ENCODE assay signal across 10 mouse cellular contexts in the genomic region with DNA sequence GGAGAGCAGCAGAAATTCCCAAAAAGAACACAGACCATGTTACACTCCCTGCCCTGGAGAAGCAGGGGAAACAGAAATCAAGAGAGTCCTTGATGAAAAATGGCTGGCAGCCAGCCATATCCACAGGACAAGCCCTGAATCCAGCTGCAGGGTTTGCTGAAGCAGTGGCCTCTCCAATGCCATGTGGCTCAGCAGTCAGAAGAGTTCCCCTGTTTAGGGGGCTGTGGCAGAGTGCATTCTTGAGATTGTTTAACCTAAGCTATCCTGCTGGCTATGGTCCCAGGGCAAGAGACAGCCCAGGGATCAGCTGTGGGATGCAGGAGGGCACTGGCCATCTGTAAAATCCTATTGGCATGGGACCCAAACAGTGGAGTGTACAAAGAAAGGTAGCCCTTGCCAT. TPM values are rescaled to one million over a fixed set of nuclear protein-coding genes. Genes with fewer than 3 reads are reported as not detected.
A peak's percentile ranks its signal among the peaks of the same experiment; 100 is the strongest.
DNase-seq lines count a peak whose midpoint lies in the region; ATAC-seq and TF ChIP-seq lines count a peak whose summit lies in the region.
"Had no signal": no experiment of that assay in that cellular context is flagged by ENCODE, and none has a peak within 500 bp of the region (broad histone marks: within the 10 kb centered on the region; RNA-seq: fewer than 3 reads in every experiment).

No protein-coding gene starts in this region.

- no peak for TF ChIP-seq EP300 in heart, postnatal 0 days (IDR thresholded peaks at IDR 0.05; ENCODE audit: low read depth)

- H3K4me1 ChIP-seq in heart, postnatal 0 days (ENCODE audit: control insufficient read depth, insufficient read depth): 0 out of 2 replicates have a peak, but pooled peaks cover 5% of the 10 kb centered on the region
- H3K4me1 ChIP-seq: limb, embryonic 12.5 days had no signal

- DNase-seq in heart, postnatal 0 days (ENCODE audit: low spot score): no peak
- no peak for DNase-seq in heart, adult 9 months (ENCODE audit: low spot score in 2 of 2)
- DNase-seq in right cerebral cortex, postnatal 14 days: peak; percentile 14
- DNase-seq in right cerebral cortex, postnatal 4 days: no peak
- peak; percentile 50 for DNase-seq in adrenal gland, postnatal 25 days
- no peak for DNase-seq in thymus, postnatal 0 days (ENCODE audit: low spot score)
- no peak for DNase-seq in frontal cortex, adult 2 months (ENCODE audit: extremely low spot score in 1 of 2, low spot score in 1 of 2)
- DNase-seq: right cerebral cortex, adult 18-20 months had no signal

- H3K9ac ChIP-seq in heart, postnatal 0 days (replicated peaks; ENCODE audit: low read depth, low read length): no peak overlapping the region
- H3K9ac ChIP-seq: limb, embryonic 12.5 days had no signal

- H3K27me3 ChIP-seq in heart, postnatal 0 days (ENCODE audit: control insufficient read depth, insufficient read depth, low read length): no peaks in the 10 kb centered on the region
- H3K27me3 ChIP-seq: limb, embryonic 12.5 days had no signal

- peaks cover 23% of the 10 kb centered on the region for H3K36me3 ChIP-seq in heart, postnatal 0 days (replicated peaks; ENCODE audit: control insufficient read depth, insufficient read depth, low read length)

- H3K4me2 ChIP-seq in heart, postnatal 0 days (ENCODE audit: low read depth, low read length): no peak overlapping the region
- H3K4me2 ChIP-seq: limb, embryonic 12.5 days had no signal

- no peaks in the 10 kb centered on the region for H3K9me3 ChIP-seq in heart, postnatal 0 days (replicated peaks; ENCODE audit: control insufficient read depth, low read length)
- H3K9me3 ChIP-seq: limb, embryonic 12.5 days had no signal

- peak; percentile 74; the same call in 1 of the 2 replicates for ATAC-seq in heart, postnatal 0 days (ENCODE audit: insufficient read depth, low read depth)

- no peak for TF ChIP-seq CTCF in heart, postnatal 0 days (IDR thresholded peaks at IDR 0.05; ENCODE audit: low read depth)

- H3K27ac ChIP-seq in heart, postnatal 0 days (ENCODE audit: low read depth): no peak overlapping the region
- H3K27ac ChIP-seq: limb, embryonic 12.5 days; stomach, postnatal 0 days had no signal

- H3K4me3 ChIP-seq in heart, postnatal 0 days (ENCODE audit: low read depth, low read length): no peak overlapping the region
- H3K4me3 ChIP-seq: limb, embryonic 12.5 days had no signal

RNA-seq across cellular contexts. Expression of a gene that starts 8.2 kb away (rescaled TPM):
- total RNA-seq in heart, postnatal 0 days (2014; rRNA removed; ENCODE audit: low replicate concordance): 21.6 and 35.3 TPM in 2 replicates
- polyA plus RNA-seq in heart, postnatal 0 days (2015; fragmentation: Nextera tagmentation; extraction: Ambion mirVana): 15.8 and 17.8 TPM in 2 replicates
- total RNA-seq in adrenal gland, postnatal 25 days (2021): 36.5 and 42.1 TPM in 2 replicates
- polyA plus RNA-seq in thymus, postnatal 0 days (2015; fragmentation: Nextera tagmentation; extraction: Ambion mirVana): 41.3 and 44.7 TPM in 2 replicates
- polyA plus RNA-seq in frontal cortex, adult 2 months (2012; rRNA removed): 49.1 and 51.0 TPM in 2 replicates

RNA-seq across cellular contexts. Expression of a gene that starts 37.1 kb away (rescaled TPM):
- total RNA-seq in heart, postnatal 0 days (2014; rRNA removed; ENCODE audit: low replicate concordance): 0.23 and 3.5 TPM in 2 replicates
- 0.20 and 0.51 TPM in 2 replicates for polyA plus RNA-seq in heart, postnatal 0 days (2015; fragmentation: Nextera tagmentation; extraction: Ambion mirVana)
- total RNA-seq in adrenal gland, postnatal 25 days (2021): 3.9 and 5.3 TPM in 2 replicates
- 1.8 and 2.1 TPM in 2 replicates for polyA plus RNA-seq in thymus, postnatal 0 days (2015; fragmentation: Nextera tagmentation; extraction: Ambion mirVana)
- 5.1 and 6.4 TPM in 2 replicates for polyA plus RNA-seq in frontal cortex, adult 2 months (2012; rRNA removed)

RNA-seq across cellular contexts. Expression of a gene that starts 51.6 kb away (rescaled TPM):
- total RNA-seq in heart, postnatal 0 days (2014; rRNA removed; ENCODE audit: low replicate concordance): 6.7 and 37.6 TPM in 2 replicates
- polyA plus RNA-seq in heart, postnatal 0 days (2015; fragmentation: Nextera tagmentation; extraction: Ambion mirVana): 6.3 and 6.7 TPM in 2 replicates
- total RNA-seq in adrenal gland, postnatal 25 days (2021): 20.7 and 26.8 TPM in 2 replicates
- 4.4 and 4.8 TPM in 2 replicates for polyA plus RNA-seq in thymus, postnatal 0 days (2015; fragmentation: Nextera tagmentation; extraction: Ambion mirVana)
- polyA plus RNA-seq in frontal cortex, adult 2 months (2012; rRNA removed): 22.1 and 26.6 TPM in 2 replicates

Comparison
In these comparisons a context has a peak if more than half of its experiments do, and no peak if none do; other contexts are left out.
1. DNase-seq: peak in right cerebral cortex, postnatal 14 days (single experiment) and adrenal gland, postnatal 25 days (single experiment); none in heart, postnatal 0 days (single experiment), heart, adult 9 months (0 of 2), right cerebral cortex, postnatal 4 days (single experiment), thymus, postnatal 0 days (single experiment) and frontal cortex, adult 2 months (0 of 2).